Mouse (Mus musculus) layer of hippocampus, adult 8-10 months (tissue): ENCODE measurements around the gene Sptlc3. TPM values are rescaled to one million over a fixed set of nuclear protein-coding genes. Genes with fewer than 3 reads are reported as not detected.
A peak's percentile ranks its signal among the peaks of the same experiment; 100 is the strongest.

Experiments
- DNase-seq, 2 experiments: peaks; one replicate each; pipeline ENCODE4 v3.0.0; 2022; ENCODE audit warnings: low spot score in 2 of 2
- total RNA-seq, 4 experiments: library from RNA; stranded (reverse); gene quantifications; 2 replicates each; pipeline ENCODE4 v1.2.4; 2022

Sptlc3 gene
- total RNA-seq, 4 experiments from 2014 or later: 0.16 to 0.26 TPM; not detected in 2

DNA sequence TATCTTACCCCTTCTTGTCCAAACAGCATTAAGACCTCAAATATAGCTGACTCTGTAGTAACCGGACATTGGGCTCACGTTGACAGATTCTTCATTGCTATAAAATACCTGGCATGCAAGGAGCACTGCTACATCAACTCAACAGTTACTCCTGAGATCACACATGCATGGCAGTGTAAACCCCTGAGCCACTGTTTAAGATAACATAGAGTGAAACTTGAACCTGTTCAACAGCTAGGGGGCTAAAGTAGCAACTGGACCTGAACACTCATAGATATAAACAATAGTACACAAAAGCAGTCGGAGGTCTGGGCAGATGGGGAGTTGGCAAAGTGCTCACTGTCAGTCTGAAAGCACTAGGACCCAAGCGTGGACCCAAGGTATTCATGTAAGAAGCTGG lies 140.8 kb downstream of the Sptlc3 start:
- no peak for DNase-seq

DNA sequence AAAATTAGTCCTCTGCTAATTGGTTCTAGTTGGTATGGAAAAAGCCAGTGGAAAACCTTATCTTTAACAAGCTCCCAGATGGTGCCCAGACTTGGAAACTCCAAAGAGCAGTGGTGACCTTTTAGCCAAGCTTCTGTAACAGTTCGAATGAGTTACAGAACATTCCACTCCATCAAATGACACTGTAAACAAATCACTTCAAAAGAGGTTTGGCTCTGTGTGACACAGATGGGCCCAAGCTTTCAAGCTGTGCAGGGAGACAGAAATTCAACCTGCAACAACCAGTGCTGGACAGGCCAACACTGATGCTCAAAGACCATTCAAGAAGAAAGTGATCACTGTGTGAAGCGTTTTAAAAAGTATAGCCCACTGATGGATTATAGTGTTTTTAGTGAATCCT lies 144.1 kb downstream of the Sptlc3 start:
- DNase-seq: no peak

DNA sequence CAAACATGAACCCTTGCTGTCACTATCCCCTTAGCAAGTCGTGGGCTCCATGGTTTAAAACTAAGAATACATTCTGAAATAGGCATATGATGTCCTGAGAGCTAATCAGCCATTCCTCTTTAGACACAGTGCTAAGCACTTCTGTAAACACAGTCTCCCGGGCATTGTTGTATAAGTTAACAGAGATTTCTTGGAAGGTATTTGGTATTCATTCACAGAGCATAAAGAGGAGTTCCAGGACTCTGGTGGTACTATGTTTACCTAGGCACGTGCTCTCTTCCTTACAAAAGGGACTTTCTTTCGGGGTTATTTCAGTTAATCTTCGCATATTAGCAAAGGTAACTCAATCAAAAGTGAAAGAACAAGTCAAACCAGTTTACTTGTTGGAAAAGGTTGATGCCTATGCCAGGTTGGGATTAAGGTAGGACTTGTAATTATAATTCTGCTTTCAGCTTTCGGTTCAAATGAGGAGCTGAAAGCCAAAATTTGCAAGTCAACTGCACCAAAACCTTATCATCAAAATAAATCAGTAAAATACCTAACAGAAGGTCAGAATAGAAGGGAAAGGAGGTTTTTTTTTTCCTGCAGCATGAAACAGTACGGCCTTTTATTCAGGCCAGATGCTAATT lies 148.2 kb downstream of the Sptlc3 start:
- DNase-seq: no peak

DNA sequence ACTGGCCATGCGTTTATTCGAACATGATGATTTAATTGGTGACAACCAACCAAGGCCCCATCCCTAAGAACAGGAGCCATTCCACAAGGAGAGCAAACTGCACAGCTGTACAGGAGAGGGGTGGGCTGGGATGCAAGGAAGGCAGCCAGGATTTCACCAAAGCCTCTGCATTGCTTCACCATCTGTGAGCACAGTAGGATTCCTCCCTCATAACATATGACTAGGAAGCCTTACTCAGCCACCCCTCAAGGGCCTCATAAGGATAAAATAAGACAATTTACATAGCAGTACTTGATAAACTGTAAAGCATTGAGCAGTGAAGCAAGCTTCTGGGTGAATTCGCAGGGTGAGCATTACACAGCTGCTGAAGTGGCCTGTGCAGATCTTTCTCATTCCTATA lies 155.8 kb downstream of the Sptlc3 start:
- DNase-seq: peak; percentile 30

DNA sequence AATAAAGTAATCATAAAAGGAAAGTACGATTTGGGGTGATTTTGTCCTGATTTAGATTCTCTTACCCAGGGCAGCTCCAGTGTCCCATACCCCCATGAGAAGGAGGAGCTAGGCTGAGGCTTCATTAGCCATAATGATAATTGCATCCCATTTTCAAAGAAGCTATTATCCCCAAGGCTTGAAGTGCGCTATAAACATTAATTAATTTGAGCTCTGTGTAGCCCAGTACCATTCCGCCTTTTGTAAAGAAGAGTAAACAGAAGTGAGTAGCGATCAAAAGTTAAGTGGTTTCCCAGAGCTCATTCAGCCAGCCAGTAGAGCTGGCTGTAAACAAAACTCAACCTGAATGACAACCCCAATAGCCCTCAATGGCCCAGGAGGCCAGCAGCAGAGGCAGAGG lies 163.0 kb downstream of the Sptlc3 start:
- no peak for DNase-seq

DNA sequence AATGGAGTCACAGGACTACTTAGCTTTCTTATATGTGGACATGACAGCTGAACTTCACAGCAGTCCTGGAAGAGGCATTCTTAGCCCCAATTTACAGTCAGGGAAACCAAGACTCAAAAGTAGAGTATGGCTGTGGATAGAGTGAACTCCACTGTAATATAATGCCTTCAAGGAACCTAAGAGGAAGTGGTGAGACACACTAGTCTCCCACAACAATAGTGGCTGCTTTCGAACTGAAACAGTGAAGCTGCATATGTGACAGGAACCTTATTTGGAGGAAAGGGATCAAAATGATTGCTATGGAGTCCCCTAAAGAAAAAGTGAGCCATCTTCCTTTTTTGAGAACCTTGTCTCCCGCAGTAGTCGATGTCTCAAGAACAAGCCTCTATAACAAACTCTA lies 178.1 kb downstream of the Sptlc3 start:
- no peak for DNase-seq

DNA sequence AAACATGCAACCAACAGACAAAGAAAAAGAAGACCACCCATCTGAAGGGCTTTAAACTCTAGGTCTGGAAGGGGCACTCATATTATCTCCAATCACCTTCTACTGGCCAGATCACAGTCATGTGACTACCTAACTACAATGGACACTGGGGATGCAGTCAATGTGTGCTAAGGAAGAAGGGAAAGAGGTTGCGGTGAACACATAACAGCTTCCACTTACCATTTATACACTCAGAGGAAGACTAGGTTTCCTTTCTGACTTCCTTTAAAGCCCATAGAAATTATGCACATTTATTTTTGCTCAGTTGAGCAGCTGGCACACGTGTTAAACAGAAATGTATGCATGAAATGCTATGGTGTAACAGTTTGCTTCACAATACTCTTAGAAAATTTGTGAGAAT lies 178.7 kb downstream of the Sptlc3 start:
- no peak for DNase-seq

DNA sequence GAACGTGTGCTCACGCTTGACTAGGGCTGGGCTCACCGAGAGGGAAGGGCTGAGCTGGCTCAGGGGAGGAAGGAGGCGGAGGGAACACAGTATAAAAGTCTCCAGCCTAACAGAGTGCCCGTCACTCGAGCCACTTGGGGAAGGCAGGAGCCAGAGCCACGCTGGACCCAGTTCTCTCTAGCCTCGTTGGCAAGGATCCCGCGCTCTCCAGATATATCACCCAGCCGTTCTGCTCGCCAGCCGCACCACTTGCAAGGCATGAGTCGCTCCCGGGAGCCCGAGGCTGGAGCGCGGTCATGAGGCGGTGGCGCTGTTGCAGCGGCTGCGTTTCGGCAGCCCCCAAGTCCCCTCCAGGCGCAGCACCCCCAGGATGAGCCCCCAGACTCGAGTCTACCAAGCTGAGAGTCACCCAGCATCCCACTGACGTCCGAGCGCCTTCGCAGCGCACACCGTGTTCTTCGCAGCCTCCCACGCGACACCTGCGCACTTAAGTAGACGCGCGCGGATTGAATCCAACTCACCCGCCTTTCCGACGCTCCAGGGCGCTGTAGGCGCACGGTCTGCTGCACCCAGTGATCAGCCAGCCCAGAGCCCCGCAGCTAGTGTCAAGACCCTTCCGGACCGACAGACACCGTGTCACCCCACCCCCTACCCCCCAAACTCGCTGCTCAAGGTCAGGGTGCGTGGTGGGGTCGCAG lies 183.5 kb downstream of the Sptlc3 start:
- peak; percentile 47 to 74 for DNase-seq

DNA sequence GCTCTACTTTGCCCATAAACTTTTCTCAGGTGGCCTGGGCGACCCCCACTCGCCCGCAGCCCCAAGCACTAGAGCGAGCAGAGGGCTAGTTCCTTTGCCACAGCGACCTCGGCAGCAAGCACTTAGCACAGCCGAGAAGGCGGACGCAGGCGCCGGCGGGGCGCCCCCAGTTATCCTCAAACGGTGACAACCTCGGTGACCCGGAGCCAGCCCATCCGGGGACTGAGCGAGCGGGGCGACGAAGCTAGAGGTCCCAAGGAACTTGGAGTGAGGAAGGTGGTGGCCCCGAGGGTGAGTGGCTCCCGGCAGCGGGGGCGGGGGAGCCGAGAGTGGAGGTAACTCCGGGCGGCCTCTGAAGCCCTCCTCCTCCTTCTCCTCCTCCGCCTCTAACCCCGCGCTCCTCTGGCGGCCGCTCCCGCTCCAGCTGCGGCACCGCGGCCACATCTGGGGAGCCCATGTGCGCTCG lies 184.1 kb downstream of the Sptlc3 start, which contains the start of gene Ism1:
Ism1 (plus strand) TSS at position 370 of the 466 bp plus-strand sequence.
- peak in 1 of 2 experiments; percentile 15 for DNase-seq

DNA sequence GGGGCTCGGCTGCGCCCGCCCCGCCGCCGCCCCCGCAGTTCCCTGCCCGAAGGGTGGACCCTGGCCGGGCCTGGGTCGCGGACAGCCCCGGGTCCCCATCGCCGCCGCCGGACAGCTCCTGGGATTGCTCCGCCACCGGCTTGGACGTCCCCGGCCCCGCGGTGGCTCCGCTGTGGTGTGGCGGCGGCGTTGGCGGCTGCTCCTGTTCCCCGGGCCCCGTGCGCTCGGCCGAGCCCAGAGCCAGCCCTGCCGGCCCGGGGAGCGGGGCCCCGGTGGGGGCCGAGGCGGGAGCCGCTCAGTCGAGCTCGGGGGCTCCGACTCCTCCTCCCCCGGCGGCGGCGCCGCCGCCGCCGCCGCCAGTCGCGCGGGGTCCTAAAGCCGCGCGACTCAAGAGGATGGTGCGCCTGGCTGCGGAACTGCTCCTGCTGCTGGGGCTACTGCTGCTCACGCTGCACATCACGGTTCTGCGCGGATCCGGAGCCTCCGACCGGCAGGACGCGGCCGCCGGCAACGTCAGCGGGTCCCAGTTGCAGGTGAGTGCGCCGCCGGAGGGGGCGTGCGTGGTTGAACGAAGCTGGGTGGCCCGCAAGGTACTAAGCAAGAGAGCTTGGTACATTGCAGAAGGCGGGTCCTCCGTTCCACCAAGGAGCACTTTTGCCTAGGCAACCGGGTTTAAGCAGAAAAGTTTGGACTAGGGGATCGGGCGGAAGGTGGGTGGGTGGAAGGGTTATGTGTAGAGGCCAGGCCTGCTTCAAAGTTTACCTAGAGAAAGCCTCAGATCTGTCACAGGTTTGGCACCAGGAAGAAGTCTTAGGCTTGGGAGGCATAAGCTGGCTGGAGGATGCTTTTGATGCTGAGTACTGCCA lies 184.8 kb downstream of the Sptlc3 start:
- DNase-seq: peak; percentile 19 to 57

DNA sequence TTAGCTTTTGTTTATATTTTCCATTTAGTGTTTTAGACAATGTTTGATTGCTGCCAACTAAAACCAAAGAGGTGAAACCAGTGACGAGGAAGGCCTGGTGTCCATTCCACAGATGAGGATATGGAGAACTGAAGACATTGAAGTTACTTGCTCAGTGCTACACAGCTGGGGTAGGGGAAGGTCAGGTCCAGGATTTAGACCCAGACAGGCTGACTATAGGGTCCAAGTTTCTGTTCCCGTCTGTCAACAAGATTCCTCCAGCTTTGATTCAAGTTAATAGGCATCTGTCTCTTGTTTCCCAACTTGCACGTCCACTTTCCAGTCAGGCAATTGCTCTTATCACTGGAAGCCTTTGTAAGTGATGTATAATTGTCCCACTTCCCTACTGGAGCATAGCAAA lies 188.8 kb downstream of the Sptlc3 start:
- no peak for DNase-seq

Other genes starting within 250 kb of the Sptlc3 start
- 1 to 10 TPM; 3.2 to 5.7 (median 4.2) TPM for gene Ism1, start 184.3 kb downstream of the Sptlc3 start, total RNA-seq